21 mouse cellular contexts compared by ENCODE assay signal in genomic region chr2:23568775-23569174, GRCm38 (mm10). TPM values are rescaled to one million over a fixed set of nuclear protein-coding genes. Genes with fewer than 3 reads are reported as not detected.
DNase-seq lines count a peak whose midpoint lies in the region; ATAC-seq and TF ChIP-seq lines count a peak whose summit lies in the region.
"Had no signal": no experiment of that assay in that cellular context is flagged by ENCODE, and none has a peak within 500 bp of the region (broad histone marks: within the 10 kb centered on the region; RNA-seq: fewer than 3 reads in every experiment).

No protein-coding gene starts in this region.

- TF ChIP-seq EP300 in liver, embryonic 14.5 days (IDR thresholded peaks at IDR 0.05; ENCODE audit: low read depth): no peak

- no peak for TF ChIP-seq CTCF in liver, embryonic 14.5 days (IDR thresholded peaks at IDR 0.05; ENCODE audit: low read depth)

- H3K4me3 ChIP-seq in liver, embryonic 14.5 days (ENCODE audit: insufficient read depth in 1 of 2, low read depth in 2 of 2, low read length in 2 of 2): no peak overlapping the region
- no peak overlapping the region for H3K4me3 ChIP-seq in liver, embryonic 12.5 days
- no peak overlapping the region for H3K4me3 ChIP-seq in lung, embryonic 16.5 days (ENCODE audit: low read length)
- H3K4me3 ChIP-seq: embryonic facial prominence, embryonic 13.5 days; embryonic facial prominence, embryonic 15.5 days; forebrain, embryonic 10.5 days; forebrain, embryonic 12.5 days had no signal

- peak overlapping the region; percentile 31 for H3K4me2 ChIP-seq in liver, embryonic 14.5 days (ENCODE audit: low read depth)
- no peak overlapping the region for H3K4me2 ChIP-seq in liver, embryonic 12.5 days
- H3K4me2 ChIP-seq in lung, embryonic 16.5 days (ENCODE audit: low read depth, low read length): no peak overlapping the region
- H3K4me2 ChIP-seq: embryonic facial prominence, embryonic 13.5 days; embryonic facial prominence, embryonic 15.5 days; forebrain, embryonic 12.5 days had no signal

- peaks cover 26 to 34% of the 10 kb centered on the region in 2 experiments for H3K4me1 ChIP-seq in liver, embryonic 14.5 days (replicated peaks; ENCODE audit: control insufficient read depth in 2 of 2, insufficient read depth in 2 of 2, low read length in 1 of 2)
- peaks cover 53% of the 10 kb centered on the region for H3K4me1 ChIP-seq in liver, embryonic 12.5 days
- peaks cover 13% of the 10 kb centered on the region for H3K4me1 ChIP-seq in lung, embryonic 16.5 days (replicated peaks; ENCODE audit: control insufficient read depth, insufficient read depth, low read length)

- H3K36me3 ChIP-seq in liver, embryonic 14.5 days (replicated peaks; ENCODE audit: control insufficient read depth, insufficient read depth, low read depth): no peaks in the 10 kb centered on the region
- H3K36me3 ChIP-seq in liver, embryonic 12.5 days: peaks cover 3% of the 10 kb centered on the region; the same call in 1 of the 2 replicates
- H3K36me3 ChIP-seq in lung, embryonic 16.5 days (ENCODE audit: control insufficient read depth, insufficient read depth, low read length): no peaks in the 10 kb centered on the region
- H3K36me3 ChIP-seq: embryonic facial prominence, embryonic 13.5 days; embryonic facial prominence, embryonic 15.5 days; forebrain, embryonic 12.5 days had no signal

- H3K9me3 ChIP-seq in liver, embryonic 14.5 days (ENCODE audit: control insufficient read depth, low read length): no peaks in the 10 kb centered on the region
- H3K9me3 ChIP-seq in liver, embryonic 12.5 days (replicated peaks): no peaks in the 10 kb centered on the region
- H3K9me3 ChIP-seq in lung, embryonic 16.5 days (ENCODE audit: control insufficient read depth, low read length): no peaks in the 10 kb centered on the region
- H3K9me3 ChIP-seq: embryonic facial prominence, embryonic 13.5 days; embryonic facial prominence, embryonic 15.5 days; forebrain, embryonic 10.5 days; forebrain, embryonic 12.5 days had no signal

- DNase-seq in liver, embryonic 14.5 days (ENCODE audit: low read depth in 3 of 3, low spot score in 3 of 3): no peak
- no peak for DNase-seq in lung, postnatal 36 days
- DNase-seq in lung, postnatal 25 days (ENCODE audit: low spot score): peak; percentile 26
- DNase-seq in lung, postnatal 4 days: no peak
- DNase-seq: adrenal gland, adult 2 months; adrenal gland, postnatal 10 days; adrenal gland, postnatal 25 days; cerebellum, adult 11 months; cerebellum, adult 18-20 months; cerebellum, adult 8-10 months; cerebellum, adult 9-11 months; cerebellum, postnatal 14 days; cerebellum, postnatal 36 days; embryo, embryonic 11 days had no signal

- H3K9ac ChIP-seq in liver, embryonic 14.5 days (replicated peaks): no peak overlapping the region; the same call in 1 of the 2 replicates
- no peak overlapping the region for H3K9ac ChIP-seq in liver, embryonic 12.5 days
- no peak overlapping the region for H3K9ac ChIP-seq in lung, embryonic 16.5 days (ENCODE audit: low read length)
- H3K9ac ChIP-seq: embryonic facial prominence, embryonic 13.5 days; embryonic facial prominence, embryonic 15.5 days; forebrain, embryonic 12.5 days had no signal

- H3K27me3 ChIP-seq in liver, embryonic 14.5 days (ENCODE audit: control insufficient read depth, insufficient read depth, low read length): no peaks in the 10 kb centered on the region
- 0 out of 2 replicates have a peak, but pooled peaks cover 4% of the 10 kb centered on the region for H3K27me3 ChIP-seq in liver, embryonic 12.5 days (replicated peaks)
- H3K27me3 ChIP-seq in lung, embryonic 16.5 days (ENCODE audit: control insufficient read depth, insufficient read depth, low read depth, low read length): no peaks in the 10 kb centered on the region

- 39% methylated on average over 1 of the region's 1 CpGs for WGBS in liver, embryonic 14.5 days (ENCODE audit: insufficient replicate concordance)
- 65% methylated on average over 1 of the region's 1 CpGs for WGBS in liver, embryonic 12.5 days (ENCODE audit: insufficient replicate concordance)
- WGBS in lung, embryonic 16.5 days: 57% methylated on average over 1 of the region's 1 CpGs

- no peak overlapping the region for H3K27ac ChIP-seq in liver, embryonic 14.5 days
- no peak overlapping the region for H3K27ac ChIP-seq in liver, embryonic 12.5 days
- H3K27ac ChIP-seq in lung, embryonic 16.5 days (ENCODE audit: low read length): no peak overlapping the region; the same call in 1 of the 2 replicates
- H3K27ac ChIP-seq: embryonic facial prominence, embryonic 13.5 days; embryonic facial prominence, embryonic 15.5 days; forebrain, embryonic 10.5 days; forebrain, embryonic 12.5 days had no signal

- ATAC-seq in liver, embryonic 14.5 days (ENCODE audit: insufficient read depth): no peak
- no peak for ATAC-seq in liver, embryonic 12.5 days
- peak; percentile 66; the same call in 1 of the 2 replicates for ATAC-seq in lung, embryonic 16.5 days (ENCODE audit: low read depth)
- ATAC-seq: forebrain, embryonic 14.5 days had no signal

RNA-seq across cellular contexts. Expression of gene Spopl, which starts 3.1 kb away (rescaled TPM):
- polyA plus RNA-seq in liver, embryonic 14.5 days (2012; rRNA removed): 2.3 and 3.2 TPM in 2 replicates
- 7.2 and 7.7 TPM in 2 replicates for polyA plus RNA-seq in liver, embryonic 14.5 days (2014; fragmentation: Nextera tagmentation; extraction: Ambion mirVana)
- polyA plus RNA-seq in liver, embryonic 12.5 days (2016; fragmentation: Nextera tagmentation; extraction: Ambion mirVana): 11.6 and 13.1 TPM in 2 replicates
- polyA plus RNA-seq in lung, embryonic 16.5 days (2015; fragmentation: Nextera tagmentation; extraction: Ambion mirVana): 10.2 and 10.4 TPM in 2 replicates
